Mouse (Mus musculus) E14TG2a.4 (cell line): ENCODE results near the gene Tut1.
A peak's percentile ranks its signal among the peaks of the same experiment; 100 is the strongest.

Experiments used
- H3K27me3 ChIP-seq: 2 replicates; pipeline ENCODE4 v1.6.1; 2014; ENCODE audit warnings: low read length, control low read depth; ENCODE audit not compliant: insufficient read depth
- H3K36me3 ChIP-seq: 2 replicates; pipeline ENCODE4 v1.6.1; 2014; ENCODE audit warnings: low read length, control low read depth; ENCODE audit not compliant: insufficient read depth
- H3K4me1 ChIP-seq: replicated peaks from 2 replicates; pipeline ENCODE4 v1.6.1; 2014; ENCODE audit warnings: low read depth, low read length, control low read depth
- H3K4me3 ChIP-seq: replicated peaks from 2 replicates; pipeline ENCODE4 v1.5.1; 2014; ENCODE audit warnings: mild to moderate bottlenecking, low read length
- H3K9me3 ChIP-seq: 2 replicates; pipeline ENCODE4 v1.6.1; 2014; ENCODE audit warnings: low read length, control low read depth
- CTCF ChIP-seq: conservative IDR thresholded peaks from 2 replicates; pipeline ENCODE4 v1.5.1; 2014; ENCODE audit warnings: low read length
- NANOG ChIP-seq: IDR thresholded peaks from 2 replicates; pipeline ENCODE4 v1.6.1; 2014; ENCODE audit warnings: borderline replicate concordance, low read length, mixed read lengths
- POU5F1 ChIP-seq: IDR thresholded peaks from 2 replicates; pipeline ENCODE4 v1.6.1; 2014; ENCODE audit warnings: low read length, borderline replicate concordance

Gene Tut1

GRCm38 (mm10) chr19:8985891-8986290, 32.2 kb downstream of the Tut1 start:
- peaks cover 21% of the 10 kb centered on the region for H3K27me3 ChIP-seq
- H3K9me3 ChIP-seq, result no peaks in the 10 kb centered on the region
- H3K4me3 ChIP-seq, result no peak overlapping the region
- TF ChIP-seq POU5F1, result no peak
- no peak for TF ChIP-seq CTCF
- TF ChIP-seq NANOG, result no peak
- peaks cover 66% of the 10 kb centered on the region for H3K4me1 ChIP-seq
- peaks cover 19% of the 10 kb centered on the region for H3K36me3 ChIP-seq

- no peak for TF ChIP-seq POU5F1
- no peak for TF ChIP-seq CTCF
- TF ChIP-seq NANOG, result no peak
- Histone ChIP-seq H3K4me3 (peak overlapping the region; percentile 87), H3K9me3 (no peaks in the 10 kb centered on the region), H3K36me3 (no peaks in the 10 kb centered on the region; the same call in 1 of the 2 replicates), H3K27me3 (peaks cover 21% of the 10 kb centered on the region), H3K4me1 (peaks cover 66% of the 10 kb centered on the region)
These were observed 34.2 kb downstream of the Tut1 start for GRCm38 (mm10) chr19:8987816-8988215.

GRCm38 (mm10) chr19:8988346-8989065, 34.9 kb downstream of the Tut1 start:
- TF ChIP-seq POU5F1 (no peak), CTCF (no peak)
- peaks cover 21% of the 10 kb centered on the region for H3K27me3 ChIP-seq
- H3K9me3 ChIP-seq, result no peaks in the 10 kb centered on the region
- no peaks in the 10 kb centered on the region for H3K36me3 ChIP-seq
- peaks cover 66% of the 10 kb centered on the region for H3K4me1 ChIP-seq
- peak overlapping the region; percentile 87 for H3K4me3 ChIP-seq

DNA sequence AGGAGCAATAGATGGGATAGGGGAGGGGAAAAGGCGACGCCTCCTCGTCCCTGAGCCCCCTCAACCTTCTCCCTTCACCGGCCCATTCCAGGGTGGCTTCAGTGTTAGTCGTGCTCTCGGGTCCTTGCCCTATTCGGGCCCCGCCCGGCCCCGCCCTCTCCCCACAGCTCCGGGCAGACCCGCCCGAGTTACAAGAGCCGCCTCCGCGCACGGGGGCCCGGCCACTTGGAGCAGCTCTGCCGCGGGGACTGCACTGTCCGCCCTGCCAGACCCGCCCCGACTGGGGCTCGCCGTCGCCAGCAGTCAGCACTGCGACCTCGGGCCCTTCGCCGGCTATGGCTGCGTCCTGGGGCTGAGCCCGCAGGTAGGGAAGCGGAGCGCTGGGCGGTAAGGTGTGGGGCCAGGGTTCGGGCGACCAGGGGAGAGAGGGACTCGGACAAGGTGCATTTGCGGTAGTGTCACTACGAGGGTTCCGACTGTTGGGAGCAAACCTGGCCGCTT, 35.5 kb downstream of the Tut1 start, which contains the start of gene Ahnak:
Gene Ahnak, plus strand, starts transcription at position 219 of the 501 bp plus-strand sequence.
- no peaks in the 10 kb centered on the region for H3K36me3 ChIP-seq
- no peak for TF ChIP-seq NANOG
- no peak for TF ChIP-seq CTCF
- no peak for TF ChIP-seq POU5F1
- peak within 1 kb of the TSS; percentile 87 for H3K4me3 ChIP-seq
- H3K4me1 ChIP-seq, result peaks cover 64% of the 10 kb centered on the region
- H3K27me3 ChIP-seq, result peaks cover 21% of the 10 kb centered on the region
- no peaks in the 10 kb centered on the region for H3K9me3 ChIP-seq

DNA sequence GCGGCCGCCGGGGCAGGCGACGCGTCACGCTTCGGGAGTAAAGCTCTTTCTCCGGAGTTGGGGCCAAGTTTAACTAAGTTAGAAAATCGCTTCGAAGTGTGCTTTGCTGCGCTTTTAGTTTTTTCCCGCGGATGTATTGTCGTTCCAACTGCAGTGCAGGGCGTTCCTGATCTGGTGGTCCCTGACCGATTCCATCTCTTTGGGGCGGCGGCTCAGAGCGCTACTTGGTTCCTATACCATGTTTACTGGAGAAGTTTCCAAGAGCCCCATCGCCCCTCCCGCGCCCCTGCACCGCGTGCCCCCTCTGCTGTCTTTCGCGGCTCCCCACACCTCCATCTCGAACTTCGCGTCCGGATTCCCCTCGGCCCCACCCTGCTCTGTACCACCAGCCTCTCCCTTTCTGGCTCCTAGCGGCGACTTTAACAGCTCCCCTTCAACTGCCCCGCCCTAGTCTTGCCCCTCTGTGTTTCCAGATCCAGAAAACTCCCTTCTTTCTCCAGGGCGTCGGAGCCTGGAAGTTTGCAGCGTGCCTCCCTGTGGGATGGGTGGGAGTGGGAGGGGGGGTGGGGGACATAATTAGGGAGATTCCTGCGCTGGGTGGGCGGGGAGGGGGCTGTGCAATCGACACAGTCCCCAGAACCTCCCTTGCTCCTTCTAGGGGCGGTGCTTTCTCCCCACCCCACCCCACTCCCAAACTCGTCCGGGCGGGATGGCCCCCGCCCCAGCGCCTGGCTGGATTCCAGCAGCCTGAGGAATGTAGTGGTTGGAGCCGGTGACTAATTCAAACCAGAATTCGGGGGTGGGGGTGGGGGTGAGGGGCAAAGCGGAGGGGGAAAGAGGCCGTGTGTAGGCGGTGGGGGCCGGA, 36.2 kb downstream of the Tut1 start:
- Histone ChIP-seq H3K36me3 (no peaks in the 10 kb centered on the region), H3K9me3 (no peaks in the 10 kb centered on the region), H3K4me3 (peak overlapping the region; percentile 87), H3K4me1 (peaks cover 64% of the 10 kb centered on the region), H3K27me3 (peaks cover 21% of the 10 kb centered on the region)
- TF ChIP-seq POU5F1, result no peak
- no peak for TF ChIP-seq CTCF
- TF ChIP-seq NANOG, result no peak

GRCm38 (mm10) chr19:8990432-8991102, 36.9 kb downstream of the Tut1 start:
- Histone ChIP-seq H3K36me3 (no peaks in the 10 kb centered on the region), H3K4me3 (peak overlapping the region; percentile 79), H3K9me3 (no peaks in the 10 kb centered on the region), H3K27me3 (peaks cover 21% of the 10 kb centered on the region), H3K4me1 (peaks cover 70% of the 10 kb centered on the region)
- TF ChIP-seq NANOG (no peak), POU5F1 (no peak), CTCF (no peak)

- H3K9me3 ChIP-seq, result no peaks in the 10 kb centered on the region
- TF ChIP-seq CTCF, result no peak
- TF ChIP-seq NANOG, result no peak
- TF ChIP-seq POU5F1, result no peak
- H3K27me3 ChIP-seq, result peaks cover 18% of the 10 kb centered on the region
- H3K4me1 ChIP-seq, result peaks cover 77% of the 10 kb centered on the region
- no peaks in the 10 kb centered on the region for H3K36me3 ChIP-seq
- H3K4me3 ChIP-seq, result peak overlapping the region; percentile 79
These were observed 37.7 kb downstream of the Tut1 start for GRCm38 (mm10) chr19:8991245-8991870.

- peaks cover 85% of the 10 kb centered on the region for H3K4me1 ChIP-seq
- H3K9me3 ChIP-seq, result no peaks in the 10 kb centered on the region
- no peak for TF ChIP-seq NANOG
- TF ChIP-seq CTCF, result no peak
- no peak for TF ChIP-seq POU5F1
- H3K4me3 ChIP-seq, result peak overlapping the region; percentile 79
- no peaks in the 10 kb centered on the region for H3K36me3 ChIP-seq
- H3K27me3 ChIP-seq, result peaks cover 17% of the 10 kb centered on the region
These were observed 38.5 kb downstream of the Tut1 start for GRCm38 (mm10) chr19:8991871-8992735.
